Comparison of ENCODE assay signal across 21 mouse cellular contexts in the genomic region with DNA sequence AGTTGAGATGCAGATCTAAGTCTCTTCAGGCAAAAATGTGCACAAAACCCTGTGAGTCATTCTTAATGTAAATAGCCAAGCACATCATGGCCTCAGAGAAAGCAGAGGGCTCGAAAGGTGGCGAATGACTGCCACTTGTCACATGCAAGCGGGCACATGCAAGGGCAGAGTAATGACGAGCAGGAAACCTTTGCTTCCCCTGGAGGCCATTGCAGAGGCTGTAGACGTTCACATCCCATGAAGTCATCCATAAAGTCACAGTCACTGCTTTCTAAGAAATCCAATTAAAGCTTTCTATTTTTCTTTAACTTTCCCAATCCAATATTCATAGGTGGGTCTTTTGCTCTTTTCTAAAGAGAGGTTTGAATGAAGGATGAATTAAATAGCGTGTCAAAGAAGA.
DNase-seq lines count a peak whose midpoint lies in the region; ATAC-seq and TF ChIP-seq lines count a peak whose summit lies in the region.
"Had no signal": no experiment of that assay in that cellular context is flagged by ENCODE, and none has a peak within 500 bp of the region (broad histone marks: within the 10 kb centered on the region; RNA-seq: fewer than 3 reads in every experiment).

No protein-coding gene starts in this region.

- H3K4me1 ChIP-seq in neural tube, embryonic 13.5 days (replicated peaks) = peaks cover 30% of the 10 kb centered on the region
- peaks cover 29% of the 10 kb centered on the region for H3K4me1 ChIP-seq in hindbrain, embryonic 10.5 days (replicated peaks)
- H3K4me1 ChIP-seq in hindbrain, postnatal 0 days (ENCODE audit: insufficient read depth, low read length) = peaks cover 9% of the 10 kb centered on the region
- peaks cover 11% of the 10 kb centered on the region; the same call in 1 of the 2 replicates for H3K4me1 ChIP-seq in neural tube, embryonic 14.5 days (ENCODE audit: control insufficient read depth, insufficient read depth, low read length)
- H3K4me1 ChIP-seq in heart, embryonic 11.5 days (ENCODE audit: control insufficient read depth, insufficient read depth, low read length) = no peaks in the 10 kb centered on the region
- H3K4me1 ChIP-seq in kidney, embryonic 15.5 days = no peaks in the 10 kb centered on the region
- H3K4me1 ChIP-seq: embryonic facial prominence, embryonic 12.5 days; limb, embryonic 12.5 days; liver, embryonic 12.5 days had no signal

- no peak overlapping the region for H3K9ac ChIP-seq in neural tube, embryonic 13.5 days
- no peak overlapping the region for H3K9ac ChIP-seq in hindbrain, postnatal 0 days (replicated peaks; ENCODE audit: low read length)
- H3K9ac ChIP-seq in neural tube, embryonic 14.5 days (replicated peaks; ENCODE audit: low read depth, low read length) = no peak overlapping the region
- H3K9ac ChIP-seq in heart, embryonic 11.5 days (ENCODE audit: low read depth, low read length) = no peak overlapping the region
- H3K9ac ChIP-seq in kidney, embryonic 15.5 days = no peak overlapping the region
- H3K9ac ChIP-seq: embryonic facial prominence, embryonic 12.5 days; limb, embryonic 12.5 days; liver, embryonic 12.5 days had no signal

- H3K27ac ChIP-seq in neural tube, embryonic 13.5 days (replicated peaks) = peak overlapping the region; percentile 84
- H3K27ac ChIP-seq in hindbrain, embryonic 10.5 days = peak overlapping the region; percentile 40; the same call in 1 of the 2 replicates
- 0 out of 2 replicates have a peak overlapping the region, but pooled peaks have one; percentile 16 for H3K27ac ChIP-seq in hindbrain, postnatal 0 days
- H3K27ac ChIP-seq in neural tube, embryonic 14.5 days (ENCODE audit: low read depth, low read length) = peak overlapping the region; percentile 23; the same call in 1 of the 2 replicates
- H3K27ac ChIP-seq in heart, embryonic 11.5 days (ENCODE audit: low read depth, low read length) = no peak overlapping the region
- no peak overlapping the region for H3K27ac ChIP-seq in kidney, embryonic 15.5 days
- H3K27ac ChIP-seq: embryonic facial prominence, embryonic 12.5 days; heart, adult 2 months; limb, embryonic 12.5 days; liver, embryonic 12.5 days had no signal

- no peak overlapping the region for H3K4me2 ChIP-seq in neural tube, embryonic 13.5 days
- no peak overlapping the region for H3K4me2 ChIP-seq in hindbrain, postnatal 0 days (ENCODE audit: low read depth, low read length)
- no peak overlapping the region for H3K4me2 ChIP-seq in neural tube, embryonic 14.5 days (ENCODE audit: low read depth, low read length)
- H3K4me2 ChIP-seq in heart, embryonic 11.5 days = no peak overlapping the region
- no peak overlapping the region for H3K4me2 ChIP-seq in kidney, embryonic 15.5 days
- H3K4me2 ChIP-seq: embryonic facial prominence, embryonic 12.5 days; limb, embryonic 12.5 days; liver, embryonic 12.5 days had no signal

- no peaks in the 10 kb centered on the region for H3K9me3 ChIP-seq in neural tube, embryonic 13.5 days
- H3K9me3 ChIP-seq in hindbrain, embryonic 10.5 days = no peaks in the 10 kb centered on the region
- no peaks in the 10 kb centered on the region for H3K9me3 ChIP-seq in hindbrain, postnatal 0 days (ENCODE audit: low read length)
- H3K9me3 ChIP-seq in neural tube, embryonic 14.5 days (ENCODE audit: control insufficient read depth, low read length) = no peaks in the 10 kb centered on the region
- H3K9me3 ChIP-seq in heart, embryonic 11.5 days (replicated peaks; ENCODE audit: control insufficient read depth, low read length) = no peaks in the 10 kb centered on the region
- H3K9me3 ChIP-seq in kidney, embryonic 15.5 days (replicated peaks) = no peaks in the 10 kb centered on the region
- H3K9me3 ChIP-seq: embryonic facial prominence, embryonic 12.5 days; limb, embryonic 12.5 days; liver, embryonic 12.5 days had no signal

- 0 out of 2 replicates have a peak, but pooled peaks have one; percentile 11 for TF ChIP-seq CTCF in hindbrain, postnatal 0 days (IDR thresholded peaks at IDR 0.05; ENCODE audit: low read depth)

- no peak for DNase-seq in neural tube, embryonic 10.5 days (ENCODE audit: extremely low spot score, low spot score)
- DNase-seq in hindbrain, embryonic 10.5 days (ENCODE audit: low spot score) = no peak
- DNase-seq in hindbrain, postnatal 0 days (ENCODE audit: low spot score) = no peak
- DNase-seq in thymus, postnatal 25 days = no peak
- DNase-seq: B cell, adult 2 months; cerebellum, adult 9-11 months; gastrocnemius, postnatal 14 days; heart, adult 2 months; kidney, adult 18-20 months; kidney, postnatal 10 days; lung, adult 2 months; right cerebral cortex, postnatal 25 days; thymus, postnatal 4 days had no signal

- H3K4me3 ChIP-seq in neural tube, embryonic 13.5 days = no peak overlapping the region
- no peak overlapping the region for H3K4me3 ChIP-seq in hindbrain, embryonic 10.5 days
- H3K4me3 ChIP-seq in hindbrain, postnatal 0 days (ENCODE audit: low read length) = no peak overlapping the region
- no peak overlapping the region for H3K4me3 ChIP-seq in neural tube, embryonic 14.5 days (ENCODE audit: low read depth, low read length)
- no peak overlapping the region for H3K4me3 ChIP-seq in heart, embryonic 11.5 days (ENCODE audit: low read depth, low read length)
- no peak overlapping the region for H3K4me3 ChIP-seq in kidney, embryonic 15.5 days (replicated peaks)
- H3K4me3 ChIP-seq: embryonic facial prominence, embryonic 12.5 days; erythroblast, embryonic 14.5 days; heart, adult 2 months; limb, embryonic 12.5 days; liver, embryonic 12.5 days had no signal

- H3K27me3 ChIP-seq in neural tube, embryonic 13.5 days = peaks cover 7% of the 10 kb centered on the region
- no peaks in the 10 kb centered on the region for H3K27me3 ChIP-seq in hindbrain, embryonic 10.5 days (ENCODE audit: insufficient read depth, poor library complexity, severe bottlenecking)
- H3K27me3 ChIP-seq in hindbrain, postnatal 0 days (ENCODE audit: insufficient read depth, low read length) = no peaks in the 10 kb centered on the region
- H3K27me3 ChIP-seq in neural tube, embryonic 14.5 days (ENCODE audit: control insufficient read depth, insufficient read depth, low read length) = no peaks in the 10 kb centered on the region
- H3K27me3 ChIP-seq in heart, embryonic 11.5 days (ENCODE audit: control insufficient read depth, insufficient read depth, low read length) = no peaks in the 10 kb centered on the region
- H3K27me3 ChIP-seq in kidney, embryonic 15.5 days = no peaks in the 10 kb centered on the region
- H3K27me3 ChIP-seq: embryonic facial prominence, embryonic 12.5 days; limb, embryonic 12.5 days; liver, embryonic 12.5 days had no signal

- no peak; the same call in 1 of the 2 replicates for ATAC-seq in neural tube, embryonic 13.5 days (ENCODE audit: low read depth)
- ATAC-seq in hindbrain, postnatal 0 days = 0 out of 2 replicates have a peak, but pooled peaks have one; percentile 41
- ATAC-seq in neural tube, embryonic 14.5 days (ENCODE audit: low read depth) = no peak
- no peak for ATAC-seq in heart, embryonic 11.5 days (replicated peaks; ENCODE audit: insufficient number of reproducible peaks, low FRiP score, low TSS enrichment)
- no peak for ATAC-seq in kidney, embryonic 15.5 days (replicated peaks; ENCODE audit: low FRiP score)
- ATAC-seq: liver, embryonic 12.5 days had no signal

- H3K36me3 ChIP-seq in neural tube, embryonic 13.5 days = no peaks in the 10 kb centered on the region
- no peaks in the 10 kb centered on the region for H3K36me3 ChIP-seq in hindbrain, embryonic 10.5 days
- H3K36me3 ChIP-seq in hindbrain, postnatal 0 days (ENCODE audit: insufficient read depth, low read length) = no peaks in the 10 kb centered on the region
- H3K36me3 ChIP-seq in neural tube, embryonic 14.5 days (ENCODE audit: control insufficient read depth, insufficient read depth, low read length) = no peaks in the 10 kb centered on the region
- no peaks in the 10 kb centered on the region for H3K36me3 ChIP-seq in heart, embryonic 11.5 days (ENCODE audit: control insufficient read depth, insufficient read depth, low read length)
- H3K36me3 ChIP-seq in kidney, embryonic 15.5 days = no peaks in the 10 kb centered on the region
- H3K36me3 ChIP-seq: embryonic facial prominence, embryonic 12.5 days; limb, embryonic 12.5 days; liver, embryonic 12.5 days had no signal

- WGBS in neural tube, embryonic 13.5 days = 53% methylated on average over 6 of the region's 6 CpGs
- WGBS in hindbrain, embryonic 10.5 days = 79% methylated on average over 6 of the region's 6 CpGs
- 47% methylated on average over 6 of the region's 6 CpGs for WGBS in hindbrain, postnatal 0 days
- WGBS in neural tube, embryonic 14.5 days = 45% methylated on average over 6 of the region's 6 CpGs
- WGBS in heart, embryonic 11.5 days (ENCODE audit: insufficient replicate concordance) = 67% methylated on average over 6 of the region's 6 CpGs
- 72% methylated on average over 6 of the region's 6 CpGs for WGBS in kidney, embryonic 15.5 days

Comparison
In these comparisons a context has a peak if more than half of its experiments do, and no peak if none do; other contexts are left out.
1. H3K27ac ChIP-seq: peak in neural tube, embryonic 13.5 days (single experiment), hindbrain, embryonic 10.5 days (single experiment), hindbrain, postnatal 0 days (single experiment) and neural tube, embryonic 14.5 days (single experiment); none in heart, embryonic 11.5 days (single experiment) and kidney, embryonic 15.5 days (single experiment).